Mouse (Mus musculus) cerebral cortex, adult 2 months (tissue): ENCODE data around the gene AU022252.

Source experiments
- WGBS: fragments of 180-500 bp; shearing (Covaris S2); methylation state at CpG from one replicate; pipeline ENCODE4 v1.1.7; 2018; 5-methylcytosine and 5-hydroxymethylcytosine counted together

AU022252 gene

GRCm38 (mm10) chr4:119232410-119233255, at the start of gene AU022252, which contains the start of gene P3h1:
TSS of gene AU022252 (minus strand) at chr4:119232712.
TSS of gene P3h1 (plus strand) at chr4:119232915.
- WGBS = under 1% methylated on average over 71 of the region's 71 CpGs

GRCm38 (mm10) chr4:119278784-119279183, 46.3 kb upstream of the AU022252 start:
- 84% methylated on average over 15 of the region's 15 CpGs for WGBS

- WGBS = 66% methylated on average over 2 of the region's 2 CpGs
Observed at GRCm38 (mm10) chr4:119275726-119276125, 43.2 kb upstream of the AU022252 start.

GRCm38 (mm10) chr4:119275226-119275625, 42.7 kb upstream of the AU022252 start:
- 49% methylated on average over 2 of the region's 2 CpGs for WGBS

- WGBS = 75% methylated on average over 1 of the region's 1 CpGs
Observed at GRCm38 (mm10) chr4:119274627-119275026, 42.1 kb upstream of the AU022252 start.

DNA sequence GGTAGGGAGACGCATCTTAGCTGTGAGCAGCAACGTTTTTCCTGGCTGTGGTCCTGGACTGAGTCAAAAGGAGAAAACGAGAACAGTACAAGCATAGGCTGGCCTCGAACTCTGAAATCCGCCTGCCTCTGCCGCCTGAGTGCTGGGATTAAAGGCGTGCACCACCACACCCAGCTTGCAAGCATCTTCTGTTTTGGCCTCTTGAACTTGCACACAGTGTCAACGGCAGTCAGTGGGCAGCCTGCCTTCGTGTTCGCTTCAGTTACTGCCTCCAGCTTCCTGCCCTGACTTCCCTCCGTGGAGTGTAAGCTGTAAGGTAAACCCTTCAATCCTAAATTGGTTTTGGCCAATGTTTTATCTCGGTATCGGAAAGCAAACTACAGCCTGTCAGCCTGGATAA, 34.1 kb upstream of the AU022252 start:
- 75% methylated on average over 13 of the region's 13 CpGs for WGBS

GRCm38 (mm10) chr4:119263459-119263858, 30.9 kb upstream of the AU022252 start:
- 68% methylated on average over 3 of the region's 3 CpGs for WGBS

DNA sequence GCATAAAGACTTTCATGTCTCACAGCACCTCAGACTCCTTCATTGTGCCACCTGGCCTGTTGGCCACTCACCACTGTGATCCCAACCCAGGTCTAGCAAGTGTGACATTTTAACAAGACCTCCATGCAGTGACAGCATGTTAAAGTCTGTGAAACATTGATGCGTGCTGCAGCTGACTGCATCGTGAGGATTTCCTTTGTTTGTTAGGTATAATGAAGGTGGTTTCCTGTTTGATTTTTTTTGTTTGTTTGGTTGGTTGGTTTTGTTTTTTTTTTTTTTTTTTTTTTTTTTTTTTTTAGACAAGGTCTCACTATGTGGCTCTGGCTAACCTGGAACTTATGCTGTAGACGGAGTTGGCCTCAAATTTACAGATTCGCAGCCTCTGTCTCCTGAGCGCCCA, 30.0 kb upstream of the AU022252 start:
- WGBS = 89% methylated on average over 5 of the region's 5 CpGs

GRCm38 (mm10) chr4:119261087-119261713, 28.7 kb upstream of the AU022252 start:
- 73% methylated on average over 7 of the region's 7 CpGs for WGBS

DNA sequence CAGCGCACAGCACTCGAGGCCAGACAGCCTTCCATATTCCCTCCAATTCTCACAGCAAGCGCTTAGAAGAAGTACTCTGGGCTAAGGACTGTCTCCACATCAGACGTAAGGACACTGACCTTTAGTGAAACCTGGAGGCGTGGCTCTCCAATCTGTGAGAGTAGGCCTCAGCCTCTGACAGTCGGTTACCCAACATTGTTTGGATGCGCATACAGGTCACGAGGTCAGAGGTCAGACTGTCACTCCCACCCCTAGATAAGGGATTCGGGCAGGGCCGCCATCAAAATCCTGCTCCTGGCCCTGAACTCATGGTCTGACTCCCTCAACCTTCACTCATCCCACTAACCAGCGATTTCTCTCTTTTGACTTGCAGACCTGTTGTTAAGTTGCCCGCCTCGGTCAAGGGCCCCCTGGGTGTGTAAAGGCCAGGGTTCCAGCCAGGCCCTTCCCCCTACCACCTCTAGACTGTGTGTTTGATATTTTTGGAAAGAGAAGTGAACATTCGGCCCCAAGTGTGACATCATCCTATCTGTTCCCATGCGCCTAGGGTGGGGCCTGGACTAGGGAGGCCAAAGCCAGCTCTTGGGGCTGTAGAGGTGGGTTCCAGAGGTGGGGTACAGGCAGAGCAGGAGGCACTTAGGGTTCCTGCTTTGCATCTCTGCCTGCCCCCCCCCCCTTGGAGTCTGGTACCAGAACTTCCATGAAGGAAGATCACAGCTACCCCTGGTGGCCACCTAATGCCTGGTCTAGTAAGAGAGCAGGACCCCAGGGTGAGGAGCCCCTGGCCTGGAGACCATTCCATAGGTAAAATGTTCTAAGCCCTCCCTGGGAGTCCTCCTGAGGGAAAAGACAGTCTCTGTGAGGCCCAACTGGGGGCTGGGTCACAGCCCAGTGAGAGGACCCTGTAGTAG, 27.1 kb upstream of the AU022252 start:
- 91% methylated on average over 15 of the region's 15 CpGs for WGBS

DNA sequence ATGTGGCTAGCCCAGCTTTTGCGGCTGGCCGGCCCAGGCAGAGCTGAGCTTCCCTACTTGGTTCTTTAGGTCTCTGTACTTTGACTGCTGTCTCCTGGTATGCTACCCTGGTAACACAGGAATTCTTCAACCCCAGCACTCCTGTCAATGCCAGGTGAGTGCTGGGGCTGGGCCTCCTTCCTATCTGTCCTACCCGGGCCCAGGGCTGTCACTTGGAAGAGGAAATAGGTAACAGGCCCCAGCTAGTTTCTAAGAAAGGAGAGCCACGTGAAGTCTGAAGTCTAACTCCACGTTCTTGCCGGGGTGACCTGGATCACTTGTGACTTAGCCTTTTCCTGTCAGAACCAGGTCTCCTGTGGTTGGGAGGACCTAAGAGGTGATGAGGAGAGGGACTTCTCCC, 24.6 kb upstream of the AU022252 start:
- 87% methylated on average over 6 of the region's 6 CpGs for WGBS

- WGBS = 76% methylated on average over 12 of the region's 12 CpGs
Observed at GRCm38 (mm10) chr4:119255351-119255750, 22.8 kb upstream of the AU022252 start, which contains the start of gene Cldn19. TSS of gene Cldn19 (plus strand) at chr4:119255414.

DNA sequence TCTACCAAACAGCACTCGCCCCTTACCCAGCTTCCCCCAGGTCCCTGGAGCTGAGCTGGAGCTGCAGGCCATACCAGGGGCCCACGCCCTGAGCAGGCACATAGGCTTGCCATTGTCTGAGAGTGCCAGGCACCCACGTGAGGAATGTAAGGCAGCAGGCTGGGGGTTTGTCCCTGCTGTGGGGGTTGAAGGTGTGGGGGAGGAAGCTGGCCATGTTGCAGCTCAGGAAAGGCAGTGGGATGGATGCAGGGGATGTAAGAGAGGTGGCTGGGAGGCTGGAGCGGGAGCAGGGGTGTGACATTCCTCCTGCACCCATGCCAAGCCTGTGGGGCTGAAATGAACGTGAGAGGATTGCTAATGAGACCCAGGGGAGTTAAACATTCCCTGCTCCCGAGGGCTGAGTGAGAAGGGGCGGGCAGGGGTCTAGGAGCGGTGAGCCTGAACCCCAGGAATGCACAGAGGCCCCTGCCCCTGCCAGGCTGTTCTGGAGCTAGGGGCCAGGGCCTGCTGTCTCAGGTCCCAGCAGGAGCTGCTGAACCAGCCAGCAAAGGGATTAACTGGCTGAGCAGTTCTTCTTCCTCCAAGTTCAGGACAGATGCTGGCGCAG, 21.6 kb upstream of the AU022252 start:
- WGBS = 32% methylated on average over 9 of the region's 9 CpGs

DNA sequence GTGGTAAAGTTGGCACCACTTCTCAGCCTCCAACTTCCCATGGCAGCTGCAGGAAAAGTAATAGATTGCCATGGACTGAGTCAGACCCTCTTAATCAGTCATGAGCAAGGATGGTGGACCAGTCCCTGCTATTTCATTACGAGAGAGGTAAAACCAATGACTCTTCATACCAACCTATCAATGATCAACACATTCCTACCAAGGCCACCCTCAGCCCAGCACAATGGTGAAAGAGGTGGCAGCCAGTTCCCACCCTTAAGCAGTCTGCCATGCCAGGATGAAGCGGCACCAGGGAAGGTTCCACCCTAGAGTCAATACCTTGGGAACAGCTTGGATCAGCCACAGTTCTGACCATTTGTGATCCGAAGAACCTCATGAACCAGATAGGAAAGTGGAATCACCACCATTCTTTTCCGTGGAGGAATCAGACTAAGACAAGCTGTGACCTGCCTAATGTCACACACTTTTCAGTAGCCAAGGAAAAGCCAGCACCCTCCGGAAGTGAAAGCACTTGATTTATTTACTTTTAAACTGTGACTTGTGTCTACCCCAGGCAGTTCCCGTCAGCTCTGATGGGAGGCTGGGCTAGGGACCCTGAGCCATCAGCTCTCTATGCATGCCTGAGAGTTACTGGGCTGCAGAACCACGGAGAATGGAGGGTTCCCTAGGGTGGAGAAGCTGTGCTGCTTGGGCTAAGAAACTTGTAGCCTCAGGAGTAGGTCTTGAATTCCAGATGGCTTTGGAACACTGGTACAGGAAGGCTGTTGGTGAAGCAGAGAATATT, 19.7 kb upstream of the AU022252 start:
- WGBS = 82% methylated on average over 7 of the region's 7 CpGs

- 82% methylated on average over 11 of the region's 11 CpGs for whole genome bisulfite sequencing
Observed at GRCm38 (mm10) chr4:119248407-119248965, 16.0 kb upstream of the AU022252 start.

DNA sequence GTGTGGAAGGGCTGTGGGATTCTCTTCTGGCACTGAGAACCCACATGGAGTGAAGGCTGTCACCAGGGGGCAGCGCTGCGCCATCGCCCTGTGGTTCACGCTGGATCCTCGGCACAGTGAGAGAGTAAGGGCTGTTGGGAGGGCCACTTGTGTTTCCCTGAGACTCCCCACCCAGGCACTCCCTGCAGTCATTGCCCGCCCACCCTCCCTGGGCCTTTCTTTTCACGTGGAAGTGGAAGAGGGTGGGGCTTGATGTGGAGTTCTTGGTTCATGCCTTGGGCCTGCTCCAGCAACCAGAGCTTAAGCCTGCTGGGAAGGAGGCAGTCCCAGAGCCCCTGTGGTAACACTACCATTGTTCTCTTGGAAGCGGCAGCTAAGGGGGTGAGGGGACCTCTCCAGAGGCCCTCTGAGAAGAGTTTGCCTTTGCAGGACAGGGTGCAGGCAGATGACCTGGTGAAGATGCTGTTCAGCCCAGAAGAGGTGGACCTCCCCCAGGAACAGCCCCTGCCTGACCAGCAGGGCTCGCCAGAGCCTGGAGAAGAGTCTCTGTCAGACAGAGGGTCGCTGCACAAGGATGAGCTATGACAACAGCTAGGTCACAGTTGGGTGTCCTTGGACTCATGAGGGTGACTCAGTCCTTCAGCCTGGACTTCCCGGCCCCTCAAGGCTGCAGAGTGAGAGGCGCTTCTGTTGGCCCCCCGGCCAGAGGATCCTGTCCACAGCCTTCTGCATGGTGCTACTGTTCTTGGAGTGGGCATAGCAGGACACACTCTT, 15.1 kb upstream of the AU022252 start:
- 43% methylated on average over 13 of the region's 13 CpGs for WGBS

- 75% methylated on average over 14 of the region's 14 CpGs for WGBS
Observed at GRCm38 (mm10) chr4:119246688-119247225, 14.2 kb upstream of the AU022252 start.

GRCm38 (mm10) chr4:119245961-119246360, 13.4 kb upstream of the AU022252 start:
- 69% methylated on average over 9 of the region's 9 CpGs for WGBS

DNA sequence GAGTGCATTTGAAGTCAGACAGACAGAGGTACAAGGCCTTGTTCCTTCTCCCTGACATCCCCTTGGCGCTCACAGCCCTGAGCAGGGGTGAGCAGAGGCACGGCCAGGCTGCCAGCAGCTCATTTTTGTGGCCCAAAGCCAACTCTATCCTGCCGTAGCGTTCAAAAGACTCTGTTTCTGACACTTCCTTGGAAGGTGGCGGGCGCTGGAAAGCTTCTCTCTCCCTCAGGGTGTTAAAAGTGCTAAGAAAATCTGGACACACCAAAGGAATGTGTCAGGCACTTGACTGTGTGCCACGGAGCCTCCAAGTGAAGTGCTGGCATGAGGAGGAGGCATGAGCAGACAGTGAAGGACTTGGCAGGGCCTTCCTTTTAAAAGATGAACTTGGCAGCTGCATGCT, 13.0 kb upstream of the AU022252 start:
- 33% methylated on average over 7 of the region's 7 CpGs for WGBS
